Mouse (Mus musculus) embryonic facial prominence, embryonic 10.5 days (tissue): Measurements from ENCODE around the gene Smagp. TPM values are rescaled to one million over a fixed set of nuclear protein-coding genes. Genes with fewer than 3 reads are reported as not detected.

Source experiments
- DNase-seq: peaks from one replicate; pipeline ENCODE4 v3.0.0-alpha.2; 2017; ENCODE audit warnings: low spot score
- H3K27ac ChIP-seq: fragments of 300-500 bp; sonication (generic); replicated peaks from 2 replicates; pipeline ENCODE4 v1.5.1; 2016; ENCODE audit warnings: mild to moderate bottlenecking
- H3K27me3 ChIP-seq: fragments of 300-500 bp; sonication (generic); replicated peaks from 2 replicates; pipeline ENCODE4 v1.6.1; 2016; ENCODE audit warnings: low read depth, mild to moderate bottlenecking; ENCODE audit not compliant: poor library complexity, severe bottlenecking
- H3K36me3 ChIP-seq: fragments of 300-500 bp; sonication (generic); replicated peaks from 2 replicates; pipeline ENCODE4 v1.6.1; 2016; ENCODE audit warnings: mild to moderate bottlenecking, moderate library complexity
- H3K4me1 ChIP-seq: fragments of 300-500 bp; sonication (generic); 2 replicates; pipeline ENCODE4 v1.6.1; 2016
- H3K4me3 ChIP-seq: fragments of 300-500 bp; sonication (generic); 2 replicates; pipeline ENCODE4 v1.5.1; 2016; ENCODE audit warnings: mild to moderate bottlenecking, moderate library complexity
- H3K9me3 ChIP-seq: fragments of 300-500 bp; sonication (generic); 2 replicates; pipeline ENCODE4 v1.6.1; 2016; ENCODE audit warnings: mild to moderate bottlenecking
- WGBS: fragments of 180-500 bp; shearing (Covaris S2); methylation state at CpG from one replicate; pipeline ENCODE4 v1.1.7; 2016; 5-methylcytosine and 5-hydroxymethylcytosine counted together
- polyA plus RNA-seq: library from polyadenylated mRNA; unstranded; fragments of >200 nt; fragmentation: Nextera tagmentation; extraction: Ambion mirVana; gene quantifications from 2 replicates; pipeline ENCODE4 v1.2.1, GENCODE M21; 2016

Smagp gene
- polyA plus RNA-seq, 1 experiment from 2014 or later, result 7.3 TPM

GRCm38 (mm10) chr15:100598883-100599275, 37.9 kb downstream of the Smagp start:
- Histone ChIP-seq H3K4me1 (peaks cover 27% of the 10 kb centered on the region), H3K4me3 (peak overlapping the region; percentile 86), H3K27ac (peak overlapping the region; percentile 90; the same call in 1 of the 2 replicates), H3K27me3 (peaks cover 73% of the 10 kb centered on the region), H3K36me3 (no peaks in the 10 kb centered on the region), H3K9me3 (no peaks in the 10 kb centered on the region)
- 2% methylated on average over 12 of the region's 12 CpGs for WGBS
- DNase-seq, result peak; percentile 44

- no peaks in the 10 kb centered on the region for H3K36me3 ChIP-seq
- H3K4me3 ChIP-seq, result peak overlapping the region; percentile 86
- no peak for DNase-seq
- peaks cover 68% of the 10 kb centered on the region for H3K27me3 ChIP-seq
- WGBS, result 31% methylated on average over 9 of the region's 9 CpGs
- H3K9me3 ChIP-seq, result no peaks in the 10 kb centered on the region
- peaks cover 27% of the 10 kb centered on the region for H3K4me1 ChIP-seq
- no peak overlapping the region for H3K27ac ChIP-seq
Measured at GRCm38 (mm10) chr15:100598287-100598882, 38.4 kb downstream of the Smagp start.

GRCm38 (mm10) chr15:100592817-100593216, 43.9 kb downstream of the Smagp start:
- DNase-seq, result no peak
- no peaks in the 10 kb centered on the region for H3K4me1 ChIP-seq
- no peak overlapping the region for H3K4me3 ChIP-seq
- no peaks in the 10 kb centered on the region for H3K36me3 ChIP-seq
- H3K9me3 ChIP-seq, result no peaks in the 10 kb centered on the region
- WGBS, result 79% methylated on average over 6 of the region's 6 CpGs
- no peak overlapping the region for H3K27ac ChIP-seq
- H3K27me3 ChIP-seq, result peaks cover 12% of the 10 kb centered on the region

GRCm38 (mm10) chr15:100590436-100590835, 46.3 kb downstream of the Smagp start:
- H3K27me3 ChIP-seq, result no peaks in the 10 kb centered on the region
- WGBS, result 71% methylated on average over 8 of the region's 8 CpGs
- H3K27ac ChIP-seq, result no peak overlapping the region
- no peak overlapping the region for H3K4me3 ChIP-seq
- no peak for DNase-seq
- H3K9me3 ChIP-seq, result no peaks in the 10 kb centered on the region
- H3K4me1 ChIP-seq, result no peaks in the 10 kb centered on the region; the same call in 1 of the 2 replicates
- H3K36me3 ChIP-seq, result peaks cover 13% of the 10 kb centered on the region; the same call in 1 of the 2 replicates

- Histone ChIP-seq H3K9me3 (no peaks in the 10 kb centered on the region), H3K4me1 (no peaks in the 10 kb centered on the region; the same call in 1 of the 2 replicates), H3K27ac (no peak overlapping the region), H3K27me3 (no peaks in the 10 kb centered on the region; the same call in 1 of the 2 replicates), H3K36me3 (peaks cover 13% of the 10 kb centered on the region; the same call in 1 of the 2 replicates), H3K4me3 (no peak overlapping the region)
- DNase-seq, result no peak
- 80% methylated on average over 6 of the region's 6 CpGs for WGBS
Measured at GRCm38 (mm10) chr15:100588297-100588696, 48.4 kb downstream of the Smagp start.

GRCm38 (mm10) chr15:100587166-100587565, 49.6 kb downstream of the Smagp start:
- WGBS, result 73% methylated on average over 4 of the region's 4 CpGs

GRCm38 (mm10) chr15:100585931-100586330, 50.8 kb downstream of the Smagp start:
- Histone ChIP-seq H3K4me3 (no peak overlapping the region), H3K27me3 (no peaks in the 10 kb centered on the region; the same call in 1 of the 2 replicates), H3K27ac (no peak overlapping the region), H3K36me3 (peaks cover 13% of the 10 kb centered on the region; the same call in 1 of the 2 replicates), H3K9me3 (no peaks in the 10 kb centered on the region), H3K4me1 (no peaks in the 10 kb centered on the region; the same call in 1 of the 2 replicates)
- WGBS, result 92% methylated on average over 16 of the region's 16 CpGs
- no peak for DNase-seq

More at GRCm38 (mm10) chr15:100587166-100587565, 49.6 kb downstream of the Smagp start:
- DNase-seq, result no peak
- H3K27ac ChIP-seq, result no peak overlapping the region
- H3K9me3 ChIP-seq, result no peaks in the 10 kb centered on the region
- peaks cover 13% of the 10 kb centered on the region; the same call in 1 of the 2 replicates for H3K36me3 ChIP-seq
- H3K4me3 ChIP-seq, result no peak overlapping the region
- H3K27me3 ChIP-seq, result no peaks in the 10 kb centered on the region; the same call in 1 of the 2 replicates
- no peaks in the 10 kb centered on the region; the same call in 1 of the 2 replicates for H3K4me1 ChIP-seq

- no peak for DNase-seq
- no peaks in the 10 kb centered on the region for H3K36me3 ChIP-seq
- WGBS, result 90% methylated on average over 10 of the region's 10 CpGs
- no peaks in the 10 kb centered on the region; the same call in 1 of the 2 replicates for H3K27me3 ChIP-seq
- no peak overlapping the region for H3K4me3 ChIP-seq
- no peak overlapping the region for H3K27ac ChIP-seq
- 0 out of 2 replicates have a peak, but pooled peaks cover 4% of the 10 kb centered on the region for H3K4me1 ChIP-seq
- H3K9me3 ChIP-seq, result no peaks in the 10 kb centered on the region
Measured at GRCm38 (mm10) chr15:100580108-100580507, 56.6 kb downstream of the Smagp start.

- no peak overlapping the region for H3K27ac ChIP-seq
- no peaks in the 10 kb centered on the region for H3K36me3 ChIP-seq
- no peak overlapping the region for H3K4me3 ChIP-seq
- 83% methylated on average over 16 of the region's 16 CpGs for WGBS
- no peaks in the 10 kb centered on the region for H3K27me3 ChIP-seq
- H3K4me1 ChIP-seq, result 0 out of 2 replicates have a peak, but pooled peaks cover 7% of the 10 kb centered on the region
- no peaks in the 10 kb centered on the region for H3K9me3 ChIP-seq
- DNase-seq, result no peak
Measured at GRCm38 (mm10) chr15:100577972-100578371, 58.8 kb downstream of the Smagp start.

GRCm38 (mm10) chr15:100576810-100577209, 59.9 kb downstream of the Smagp start:
- Histone ChIP-seq H3K9me3 (no peaks in the 10 kb centered on the region), H3K4me3 (no peak overlapping the region), H3K4me1 (0 out of 2 replicates have a peak, but pooled peaks cover 7% of the 10 kb centered on the region), H3K36me3 (no peaks in the 10 kb centered on the region), H3K27me3 (no peaks in the 10 kb centered on the region), H3K27ac (no peak overlapping the region)
- DNase-seq, result no peak
- WGBS, result 86% methylated on average over 6 of the region's 6 CpGs

- Histone ChIP-seq H3K9me3 (no peaks in the 10 kb centered on the region), H3K27me3 (no peaks in the 10 kb centered on the region), H3K36me3 (no peaks in the 10 kb centered on the region), H3K27ac (no peak overlapping the region), H3K4me1 (0 out of 2 replicates have a peak, but pooled peaks cover 7% of the 10 kb centered on the region), H3K4me3 (no peak overlapping the region)
- 87% methylated on average over 6 of the region's 6 CpGs for WGBS
- no peak for DNase-seq
Measured at GRCm38 (mm10) chr15:100576392-100576791, 60.3 kb downstream of the Smagp start.

GRCm38 (mm10) chr15:100575366-100575765, 61.4 kb downstream of the Smagp start:
- no peak overlapping the region for H3K27ac ChIP-seq
- no peaks in the 10 kb centered on the region for H3K9me3 ChIP-seq
- H3K4me1 ChIP-seq, result 0 out of 2 replicates have a peak, but pooled peaks cover 7% of the 10 kb centered on the region
- no peak overlapping the region for H3K4me3 ChIP-seq
- WGBS, result 85% methylated on average over 12 of the region's 12 CpGs
- no peaks in the 10 kb centered on the region for H3K36me3 ChIP-seq
- no peak for DNase-seq
- no peaks in the 10 kb centered on the region for H3K27me3 ChIP-seq

- no peak overlapping the region for H3K27ac ChIP-seq
- H3K27me3 ChIP-seq, result no peaks in the 10 kb centered on the region
- 74% methylated on average over 2 of the region's 2 CpGs for WGBS
- DNase-seq, result no peak
- no peaks in the 10 kb centered on the region for H3K9me3 ChIP-seq
- no peaks in the 10 kb centered on the region for H3K36me3 ChIP-seq
- H3K4me3 ChIP-seq, result no peak overlapping the region
- H3K4me1 ChIP-seq, result 0 out of 2 replicates have a peak, but pooled peaks cover 7% of the 10 kb centered on the region
Measured at GRCm38 (mm10) chr15:100574378-100574777, 62.4 kb downstream of the Smagp start.
